Mouse (Mus musculus) frontal cortex, postnatal 10 days (tissue): ENCODE data around the gene Tfam.

ENCODE experiments used
- DNase-seq, 2 experiments: peaks; one replicate each; pipeline ENCODE4 v3.0.0; 2022; ENCODE audit warnings: low spot score in 2 of 2, mixed read lengths in 1 of 2

Tfam gene

DNA sequence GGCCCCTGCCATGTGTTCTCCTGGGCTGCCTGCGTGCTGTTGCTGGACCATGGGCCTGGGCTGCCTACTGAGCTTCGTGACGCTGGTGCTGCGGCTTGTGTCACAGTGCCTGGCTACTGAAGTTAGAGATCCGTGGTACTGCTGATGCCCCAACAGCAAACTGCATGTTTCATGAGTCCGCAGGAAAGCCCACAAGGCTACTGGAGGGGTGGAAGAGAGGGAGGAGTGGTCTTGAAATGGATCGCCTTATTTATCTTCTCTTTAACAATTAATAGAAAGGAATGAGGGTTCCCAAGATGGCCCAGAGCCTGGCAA lies at the start of gene Tfam:
TSS of gene Tfam (minus strand) at position 41 of the 315 bp plus-strand sequence.
- no peak for DNase-seq

DNA sequence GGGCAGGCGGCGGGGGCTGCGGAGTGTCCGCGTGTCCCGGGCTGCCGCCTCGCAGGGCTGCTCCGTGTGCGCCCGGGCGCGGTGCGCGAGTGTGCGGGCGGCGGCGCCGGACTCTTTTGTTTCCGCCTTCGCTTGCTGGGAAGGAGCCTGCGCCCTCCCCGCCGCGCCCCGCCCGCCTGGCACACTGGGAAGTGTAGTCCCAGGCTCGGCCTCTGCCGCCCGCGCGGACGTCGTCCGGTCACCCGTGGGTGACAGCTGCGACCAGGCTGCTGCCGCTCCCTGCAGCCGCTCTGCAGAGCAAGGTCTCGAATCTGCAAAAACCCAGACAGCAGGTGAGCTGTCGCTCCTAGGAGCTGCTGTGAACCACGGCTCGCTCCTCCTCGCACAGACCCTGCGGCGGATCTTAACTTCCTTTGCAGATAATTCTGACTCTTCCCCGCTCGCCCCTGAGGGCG lies 47.1 kb upstream of the Tfam start, which contains the start of gene Ube2d1:
TSS of gene Ube2d1 (minus strand) at position 137 of the 455 bp plus-strand sequence.
- DNase-seq = peak; percentile 76 to 86

DNA sequence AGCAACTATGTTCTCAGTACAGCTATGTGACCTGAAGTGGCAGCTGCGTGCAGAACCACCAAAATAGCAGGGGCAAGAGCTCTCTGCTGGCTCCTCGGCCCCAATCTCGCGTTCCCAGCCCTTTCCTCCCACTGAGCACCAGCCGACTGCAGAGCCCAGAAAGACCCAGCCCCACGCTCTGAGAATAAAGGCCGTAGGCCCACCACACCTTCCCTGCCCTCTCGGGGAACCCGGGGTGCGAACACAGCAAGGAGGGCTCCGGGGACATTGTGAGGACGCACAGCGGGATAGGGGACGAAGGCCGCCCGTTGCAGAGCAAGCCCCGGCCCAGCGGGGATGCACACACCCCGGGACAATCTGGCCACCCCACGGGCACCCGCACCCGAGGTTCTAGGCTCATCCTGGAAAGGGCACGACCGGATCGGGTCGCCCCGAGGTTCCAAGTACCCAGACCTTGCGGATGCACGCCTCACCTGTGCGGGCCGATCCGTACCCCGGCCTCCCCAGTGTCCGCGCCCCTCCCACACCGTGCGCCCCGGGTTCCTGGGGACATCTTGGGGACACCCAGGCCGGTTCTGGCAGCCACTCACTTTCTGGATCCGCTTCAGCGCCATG lies 46.5 kb upstream of the Tfam start:
- peak in 1 of 2 experiments; percentile 25 for DNase-seq

DNA sequence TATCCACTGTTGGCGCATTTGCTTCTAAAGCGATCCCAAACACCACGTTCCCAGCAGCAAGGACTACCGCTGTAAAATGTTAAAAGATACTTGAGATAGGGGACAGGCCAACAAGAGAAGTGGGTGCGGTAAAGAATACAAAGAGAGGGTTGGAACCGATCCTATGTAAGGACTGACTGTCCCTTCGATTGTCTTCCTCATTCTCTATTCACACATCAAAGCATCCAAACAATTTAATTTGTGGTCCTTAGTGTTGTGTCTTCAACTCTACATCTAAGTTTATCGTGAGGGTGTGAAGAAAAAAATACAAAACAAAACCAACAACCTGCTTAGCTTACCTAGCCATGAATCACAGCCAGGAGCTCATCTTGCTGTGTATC lies 46.0 kb upstream of the Tfam start:
- no peak for DNase-seq

DNA sequence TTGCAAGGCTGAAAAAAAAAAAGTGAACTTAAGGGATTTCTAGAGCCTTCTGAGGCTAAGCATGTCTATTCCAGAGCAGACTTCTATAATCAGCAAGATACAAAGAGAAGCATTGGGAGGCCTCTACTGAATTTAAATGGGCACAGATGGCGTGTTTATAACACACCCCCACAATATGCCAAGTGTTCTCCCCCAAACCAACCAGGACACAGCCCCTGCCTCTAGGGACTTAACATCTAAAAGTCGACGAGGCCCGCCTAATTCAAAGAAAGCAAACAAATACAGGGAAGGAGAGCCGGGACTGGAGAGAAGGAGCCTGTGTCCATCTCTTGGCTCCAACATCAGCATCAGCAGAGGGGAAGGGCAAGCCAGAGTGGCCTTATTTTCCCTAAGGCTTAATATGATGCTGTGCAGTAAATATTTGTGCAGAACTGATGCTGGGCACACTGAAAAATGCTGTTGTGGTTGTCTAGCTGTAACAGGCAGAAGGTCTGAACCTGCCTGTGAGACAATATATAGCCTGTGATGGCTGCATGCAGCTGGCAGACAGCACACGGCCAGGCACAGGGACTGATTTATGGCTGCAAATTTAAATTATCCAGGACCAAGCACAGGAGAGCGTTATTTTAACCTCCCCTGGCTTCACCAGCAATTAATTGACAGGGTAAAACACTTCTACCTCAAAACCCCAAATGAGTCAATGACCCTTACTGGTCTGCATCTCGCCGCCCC lies 35.1 kb upstream of the Tfam start:
- peak; percentile 26 to 46 for DNase-seq

DNA sequence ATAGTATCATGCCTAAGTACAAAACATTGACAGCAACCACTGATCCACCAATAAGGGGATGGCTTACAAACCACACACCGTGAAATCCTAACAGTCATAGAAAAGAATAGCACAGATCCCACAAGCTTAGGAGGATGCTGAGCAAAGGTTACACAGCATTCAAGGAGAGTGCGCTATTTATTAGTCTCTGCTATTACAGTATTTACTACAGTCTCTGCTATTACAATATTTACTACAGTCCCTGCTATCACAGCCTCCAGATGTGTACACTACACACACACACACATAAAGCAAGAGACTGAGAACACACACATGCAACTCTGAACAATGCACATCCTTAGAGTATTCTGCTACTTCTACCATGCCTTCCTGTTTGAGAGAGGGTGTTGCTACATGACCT lies 29.9 kb upstream of the Tfam start:
- no peak for DNase-seq

DNA sequence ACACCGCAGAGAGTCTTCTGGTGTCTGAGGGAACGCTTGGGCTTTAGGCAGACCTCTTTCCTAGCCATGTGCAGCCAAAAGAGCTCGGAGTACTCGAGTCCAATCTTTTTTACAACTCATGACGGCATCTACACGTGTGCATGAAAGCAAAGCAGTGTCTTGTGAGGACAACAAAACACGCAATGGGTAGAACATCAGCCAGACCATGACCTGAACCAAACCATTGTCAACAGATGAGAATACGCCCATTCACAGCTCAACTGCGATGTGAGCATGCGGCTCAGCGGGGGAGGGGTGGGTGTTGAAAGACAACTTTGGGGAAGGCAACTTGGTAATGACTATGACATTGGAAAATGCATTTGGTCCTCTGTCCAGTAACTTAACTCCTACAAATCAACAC lies 29.4 kb upstream of the Tfam start:
- DNase-seq = no peak

DNA sequence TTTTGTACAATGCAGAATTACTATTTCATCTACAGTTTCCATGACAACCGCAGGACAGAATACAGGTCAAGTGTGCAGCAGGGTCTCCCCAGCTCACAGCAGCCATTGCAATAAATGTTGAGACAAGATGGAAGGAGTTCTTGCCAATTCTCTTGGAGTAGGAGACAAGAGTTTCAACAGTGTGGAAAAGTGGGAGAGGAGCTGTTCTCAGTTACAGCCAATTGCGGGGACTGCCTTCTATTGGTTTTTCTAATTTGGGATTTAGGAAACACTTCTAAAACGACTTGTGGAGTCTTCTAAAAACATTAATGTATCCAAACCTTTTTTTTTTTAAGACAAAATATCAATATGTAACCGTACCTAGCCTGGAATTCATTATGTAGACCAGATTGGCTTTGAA lies 27.0 kb upstream of the Tfam start:
- DNase-seq = no peak

DNA sequence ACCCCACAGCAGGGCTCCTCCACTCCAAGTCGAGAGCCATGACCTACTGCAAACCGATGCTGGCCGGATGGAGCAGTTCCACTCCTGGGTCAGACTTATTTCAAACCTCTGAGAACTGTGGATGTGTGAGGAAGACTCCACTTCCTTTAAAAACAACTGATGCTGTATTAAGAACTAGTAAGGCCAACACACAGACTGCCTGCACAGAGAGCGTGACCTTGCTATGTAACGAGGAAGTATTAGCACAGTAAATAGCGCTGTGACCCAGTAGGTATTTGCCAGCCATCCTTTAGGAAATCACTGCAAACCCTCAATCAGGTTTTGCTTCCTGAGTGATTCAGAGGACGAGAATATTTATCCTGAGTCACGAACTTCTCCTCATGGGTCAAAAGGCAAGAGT lies 23.6 kb upstream of the Tfam start:
- no peak for DNase-seq

DNA sequence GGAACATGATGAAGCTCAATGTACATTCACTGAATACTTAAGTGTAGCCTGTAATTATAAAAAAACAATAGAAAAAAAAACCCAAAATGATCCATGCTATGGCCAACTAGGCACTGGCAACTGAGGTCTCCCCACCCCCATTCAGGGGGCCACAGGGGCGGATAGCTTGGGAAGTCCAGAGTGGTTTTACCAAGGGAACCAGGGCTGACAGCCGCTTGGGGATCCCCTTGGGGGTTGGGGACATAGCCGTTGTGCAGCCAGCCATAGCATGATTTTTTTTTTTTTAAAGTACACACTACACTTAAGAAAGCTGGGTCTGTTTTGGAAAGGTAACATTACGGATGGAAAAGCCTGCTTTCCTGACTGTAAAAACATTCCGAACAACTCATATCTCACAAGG lies 20.9 kb upstream of the Tfam start:
- DNase-seq = no peak

DNA sequence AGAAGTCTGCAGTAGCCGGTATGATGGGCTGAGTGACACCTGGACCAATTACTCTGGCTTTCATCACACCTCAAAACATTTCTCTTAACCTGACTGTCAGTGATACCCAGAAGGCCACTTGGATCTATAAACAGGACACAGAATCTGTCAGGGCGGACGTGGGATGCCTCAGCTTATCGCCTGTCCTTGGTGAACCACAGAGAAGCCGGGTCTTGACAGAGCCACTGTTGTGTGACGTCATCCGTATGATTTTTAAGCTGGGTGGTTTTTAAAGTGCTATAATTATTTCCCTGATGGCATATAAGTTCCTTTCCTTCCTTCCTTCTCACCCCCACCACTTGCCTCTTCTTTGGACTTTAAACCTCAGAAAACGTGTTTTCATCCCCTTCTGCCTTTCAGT lies 20.4 kb upstream of the Tfam start:
- no peak for DNase-seq

DNA sequence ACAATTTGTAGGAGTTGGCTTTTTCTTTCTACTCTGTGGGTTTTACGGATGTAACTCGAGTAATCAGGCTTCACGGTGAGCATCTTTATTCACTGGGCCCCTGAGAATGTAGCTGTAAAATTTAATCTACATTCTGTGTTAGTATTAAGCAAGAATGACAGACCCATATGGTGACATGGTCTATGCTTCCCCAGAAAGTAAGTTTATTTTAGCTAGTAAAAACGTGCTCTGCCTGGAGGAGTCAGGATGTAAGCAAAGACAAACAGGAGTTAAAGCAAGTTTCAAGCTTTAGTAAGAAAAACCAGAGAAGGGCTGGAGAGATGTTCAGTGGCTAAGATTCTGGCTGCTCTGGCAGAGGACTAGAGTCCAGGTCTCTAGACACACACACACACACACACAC lies 15.1 kb upstream of the Tfam start:
- no peak for DNase-seq

DNA sequence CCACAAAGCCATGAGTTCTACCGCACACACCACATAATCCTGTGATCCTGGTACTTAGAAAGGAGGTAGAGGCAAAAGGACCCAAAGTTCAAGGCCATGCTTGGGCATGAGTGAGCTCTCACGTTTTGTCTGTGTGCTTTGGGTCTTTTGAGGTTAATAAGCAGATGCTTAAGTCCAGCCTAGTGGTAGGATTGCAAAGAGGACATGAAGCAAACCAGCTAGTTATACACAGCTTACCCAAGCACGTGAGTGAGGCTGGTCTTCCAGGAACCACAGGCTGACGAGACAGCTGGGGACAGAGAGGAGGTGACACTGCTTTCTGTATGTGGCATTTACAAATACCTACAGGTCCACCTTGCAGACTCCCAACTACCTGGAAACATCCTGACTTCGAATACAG lies 14.3 kb upstream of the Tfam start:
- no peak for DNase-seq

DNA sequence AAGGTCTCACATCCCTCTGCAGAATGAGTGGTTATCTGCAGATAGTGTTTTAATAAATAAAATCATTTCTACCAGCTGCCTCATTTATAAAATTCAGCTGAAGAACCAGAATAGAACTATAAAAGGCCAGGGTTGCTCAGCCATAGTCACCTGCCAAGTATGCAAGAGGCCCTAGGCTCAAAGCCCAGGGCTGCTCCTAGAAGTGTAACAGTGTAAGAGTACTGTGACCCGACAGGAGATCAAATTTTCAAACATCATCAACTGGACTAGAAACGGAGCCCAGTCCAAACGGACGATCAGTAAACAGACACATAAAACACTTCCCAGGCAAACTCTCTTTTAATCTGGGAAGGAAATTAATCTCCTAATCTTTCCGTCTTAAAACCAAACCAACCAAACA lies 13.8 kb upstream of the Tfam start:
- DNase-seq = no peak

DNA sequence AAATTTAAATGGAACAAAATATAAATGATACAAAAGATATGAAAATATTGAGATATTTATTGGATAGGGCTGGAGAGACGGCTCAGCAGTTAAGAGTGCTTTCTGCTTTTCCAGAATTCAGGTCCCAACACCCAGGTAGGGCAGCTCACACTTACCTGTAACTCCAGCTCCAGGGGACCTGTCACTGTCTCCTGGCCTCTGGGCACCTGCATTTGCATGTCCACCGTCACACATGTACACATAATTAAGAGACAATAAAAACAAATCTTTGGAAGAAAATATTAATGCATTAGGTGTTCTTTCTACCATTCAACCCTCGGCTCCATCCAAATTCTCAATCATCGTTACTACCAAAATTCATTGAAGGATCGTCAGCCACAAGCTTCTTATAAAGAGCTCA lies 13.2 kb upstream of the Tfam start:
- DNase-seq = no peak

DNA sequence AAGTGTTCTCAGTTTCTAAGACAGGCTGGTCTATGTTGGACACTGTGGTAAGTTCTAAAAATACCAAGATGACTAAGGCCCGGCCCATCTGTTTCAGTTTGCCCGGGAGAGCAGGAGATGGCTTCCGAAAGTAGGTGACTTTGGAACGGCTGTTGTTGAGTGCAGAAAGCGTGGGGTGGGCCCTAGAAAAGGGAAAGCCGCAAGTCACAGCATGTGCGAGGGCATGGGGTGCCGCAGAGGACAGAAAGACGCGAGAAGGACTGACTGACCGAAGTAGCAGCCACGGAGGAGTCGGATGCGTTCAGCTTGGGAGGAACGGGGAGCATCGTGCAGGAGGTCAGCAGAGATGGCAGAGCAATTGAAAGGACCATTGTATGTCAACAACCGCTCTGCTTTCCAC lies 12.4 kb upstream of the Tfam start:
- peak; percentile 24 to 29 for DNase-seq

DNA sequence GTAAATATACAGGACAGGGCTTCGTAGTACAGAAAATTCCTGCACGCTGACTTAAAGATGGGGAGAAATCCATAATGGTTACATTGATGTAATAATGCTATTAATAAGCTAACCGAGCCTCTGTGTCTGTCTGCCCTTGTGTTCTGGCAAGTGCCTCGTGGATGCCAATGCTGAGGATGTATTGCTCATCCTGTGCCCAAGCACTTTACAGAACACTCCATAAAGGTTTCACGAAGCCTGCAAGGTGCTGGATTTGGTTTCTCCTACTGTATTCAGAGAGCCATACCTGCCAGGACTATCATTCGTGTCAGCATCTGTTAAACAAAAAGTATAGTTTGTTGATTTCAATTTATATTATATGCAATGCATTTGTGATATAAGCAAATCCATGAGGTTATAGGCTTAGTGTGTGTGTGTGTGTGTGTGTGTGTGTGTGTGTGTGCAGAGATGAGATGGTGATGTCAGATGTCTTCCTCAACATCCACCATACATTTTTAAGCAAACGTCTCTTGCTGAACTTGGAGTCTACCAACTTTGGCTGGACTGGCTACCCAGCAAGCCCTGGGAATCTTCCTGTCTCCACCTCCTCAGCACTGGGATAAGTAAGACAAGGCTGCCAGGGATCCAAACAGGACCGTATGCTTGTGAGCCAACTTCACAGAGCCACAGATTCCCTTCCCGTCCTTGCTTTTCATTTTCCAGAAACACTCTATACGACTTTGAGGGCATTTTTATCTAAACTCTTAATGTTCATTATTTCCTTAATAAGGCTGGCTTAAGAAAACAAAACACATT lies 11.2 kb upstream of the Tfam start:
- DNase-seq = no peak

DNA sequence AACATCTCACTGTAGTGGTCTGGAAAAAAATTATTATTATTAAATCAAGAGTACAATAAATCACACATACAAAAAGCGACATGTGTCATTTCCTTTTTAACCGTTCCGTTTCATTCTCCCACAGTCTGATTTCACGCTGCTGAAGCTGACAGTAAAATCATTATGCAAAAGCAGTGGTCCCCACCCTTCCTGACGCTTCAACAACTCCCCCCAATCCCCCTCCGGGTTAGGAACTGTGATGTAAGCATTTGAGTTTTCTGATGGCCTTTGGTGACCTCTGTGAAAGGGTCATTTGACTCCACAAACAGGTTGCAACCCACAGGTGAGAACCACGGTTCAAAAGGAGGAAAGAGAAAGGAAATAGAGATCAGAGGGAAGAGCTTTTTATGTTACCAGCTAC lies 8.9 kb upstream of the Tfam start:
- no peak for DNase-seq

DNA sequence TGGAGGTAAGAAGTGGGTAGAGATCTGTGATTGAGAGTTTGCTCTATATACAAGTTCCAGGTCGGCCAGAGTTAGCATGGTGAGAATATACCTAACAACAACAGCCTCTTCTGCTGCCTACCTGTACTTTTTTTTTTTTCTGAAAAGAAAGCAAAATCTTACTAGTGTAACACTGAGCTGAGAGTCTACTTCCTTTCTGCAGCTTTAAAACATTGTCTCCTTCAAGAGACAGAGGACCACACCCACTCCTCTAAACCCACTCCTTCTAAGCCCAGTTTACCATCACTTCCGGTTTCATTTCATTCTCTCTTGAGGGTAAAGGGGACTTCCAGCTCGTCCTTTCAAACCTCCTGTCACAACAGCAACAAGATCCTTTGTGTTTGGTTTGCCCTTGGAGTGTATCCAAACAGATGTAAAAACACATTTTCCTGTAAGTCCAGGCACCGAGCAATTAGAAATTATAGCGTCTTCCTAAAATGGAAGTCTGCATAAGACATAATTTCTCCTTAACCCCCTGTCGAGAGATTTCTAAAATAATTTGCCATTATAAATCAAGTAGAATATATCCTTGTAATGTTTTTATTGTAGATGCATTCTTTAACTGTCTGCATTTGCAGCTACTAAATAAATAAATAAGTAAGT lies 1.5 kb upstream of the Tfam start:
- DNase-seq = no peak

DNA sequence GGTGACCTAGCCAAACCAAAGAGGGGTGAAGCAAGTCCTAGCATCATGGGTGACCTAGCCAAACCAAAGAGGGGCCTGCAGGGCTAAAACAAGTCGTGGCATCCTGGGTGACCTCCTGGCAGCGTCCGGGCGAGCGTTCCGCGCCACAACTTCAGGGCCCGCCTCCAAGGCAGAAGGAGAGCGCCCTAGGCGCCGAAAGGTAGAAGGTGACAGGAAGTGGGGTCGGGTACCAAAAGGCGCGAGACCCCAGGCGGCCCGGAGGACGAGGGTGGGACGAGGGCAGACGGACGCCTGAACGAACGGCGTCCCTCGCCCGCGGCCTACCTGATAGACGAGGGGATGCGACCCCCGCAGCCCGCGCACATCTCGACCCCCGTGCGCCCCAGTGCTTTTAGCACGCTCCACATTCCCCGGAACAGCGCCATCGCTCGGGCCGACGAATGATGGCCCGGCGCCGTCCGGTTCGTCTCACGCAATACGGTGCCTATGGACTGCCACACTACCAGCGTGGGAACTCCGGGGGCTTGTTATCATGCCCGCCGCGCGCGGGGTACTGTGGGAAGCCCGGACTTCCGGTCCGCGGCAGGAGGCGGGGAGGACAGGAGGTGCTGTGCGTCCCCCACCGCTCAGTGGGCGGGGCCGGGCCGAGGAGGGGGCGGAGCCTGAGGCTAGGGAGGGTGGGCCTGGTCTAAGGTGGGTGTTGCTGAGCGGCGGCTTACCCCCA lies 402 bp downstream of the Tfam start:
- peak; percentile 91 to 94 for DNase-seq

DNA sequence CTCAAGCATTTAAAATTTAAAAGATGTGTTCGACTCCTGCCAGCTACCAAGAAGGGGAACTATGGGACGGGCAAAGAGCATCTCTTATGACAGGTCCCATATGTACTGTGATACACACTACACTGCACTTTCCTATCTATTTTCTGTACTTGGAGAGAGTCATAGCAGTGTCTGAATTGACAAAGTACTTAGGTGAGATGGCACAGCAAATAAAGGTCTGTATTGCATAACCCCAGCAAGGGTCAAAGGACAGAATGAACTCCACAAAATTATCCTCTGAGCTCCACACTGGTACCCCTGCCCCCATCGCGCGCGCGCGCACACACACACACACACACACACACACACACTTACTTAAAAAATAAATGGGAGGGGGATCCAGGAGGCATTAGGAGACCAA lies 4.0 kb downstream of the Tfam start:
- DNase-seq = no peak

DNA sequence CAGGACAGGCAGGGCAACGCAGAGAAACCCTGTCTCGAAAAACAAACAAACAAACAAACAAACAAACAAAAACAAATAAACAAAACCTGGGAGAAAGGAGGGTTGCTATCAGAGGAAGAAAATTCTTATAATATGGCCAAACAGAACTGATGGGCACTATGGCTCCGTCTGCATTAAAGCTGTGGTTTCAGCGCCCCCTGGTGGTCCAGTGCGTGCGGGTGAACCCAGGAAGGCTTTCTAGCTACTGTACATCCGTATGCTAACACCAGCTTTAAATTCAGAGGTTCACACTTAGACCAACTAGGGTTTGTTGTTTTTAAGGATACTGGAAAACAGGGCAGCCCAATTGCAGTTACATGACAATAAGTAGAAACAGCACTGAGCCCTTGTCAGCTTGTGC lies 12.2 kb downstream of the Tfam start:
- DNase-seq = peak; percentile 62 to 73
